Mouse (Mus musculus) stomach, postnatal 0 days (tissue): ENCODE measurements around the gene Fkbp3. TPM values are rescaled to one million over a fixed set of nuclear protein-coding genes. Genes with fewer than 3 reads are reported as not detected.
A peak's percentile ranks its signal among the peaks of the same experiment; 100 is the strongest.
"Not testable (repeated sequence)": the region's sequence is repeated elsewhere in the genome, so short reads cannot be mapped to it uniquely, and the experiment has no call there.

Experiments
- ATAC-seq: fragments of 200-750 bp; cut with Nextera tagmentation; 2 replicates; pipeline ENCODE4 v1.8.0; 2017; ENCODE audit not compliant: low FRiP score, low TSS enrichment
- DNase-seq: peaks from one replicate; pipeline ENCODE4 v3.0.0-alpha.2; 2016; ENCODE audit warnings: low spot score
- H3K27ac ChIP-seq: fragments of 300-500 bp; sonication (generic); replicated peaks from 2 replicates; pipeline ENCODE4 v1.5.1; 2014; ENCODE audit warnings: mild to moderate bottlenecking, control low read depth
- H3K27me3 ChIP-seq: fragments of 300-500 bp; sonication (generic); 2 replicates; pipeline ENCODE4 v1.6.1; 2014; ENCODE audit warnings: low read length; ENCODE audit not compliant: control insufficient read depth, insufficient read depth
- H3K36me3 ChIP-seq: fragments of 300-500 bp; sonication (generic); 2 replicates; pipeline ENCODE4 v1.6.1; 2014; ENCODE audit warnings: low read length, mixed read lengths; ENCODE audit not compliant: control insufficient read depth, insufficient read depth
- H3K4me1 ChIP-seq: fragments of 300-500 bp; sonication (generic); replicated peaks from 2 replicates; pipeline ENCODE4 v1.6.1; 2014; ENCODE audit warnings: antibody characterized with exemption; ENCODE audit not compliant: control insufficient read depth, insufficient read depth
- H3K4me2 ChIP-seq: fragments of 300-500 bp; sonication (generic); replicated peaks from 2 replicates; pipeline ENCODE4 v1.6.1; 2014; ENCODE audit warnings: low read depth, mild to moderate bottlenecking, control low read depth, moderate library complexity
- H3K4me3 ChIP-seq: fragments of 300-500 bp; sonication (generic); 2 replicates; pipeline ENCODE4 v1.5.1; 2014; ENCODE audit warnings: low read depth, low read length, control low read depth
- H3K9ac ChIP-seq: fragments of 300-500 bp; sonication (generic); 2 replicates; pipeline ENCODE4 v1.6.1; 2014; ENCODE audit warnings: mild to moderate bottlenecking, low read length, control low read depth, mixed read lengths
- H3K9me3 ChIP-seq: fragments of 300-500 bp; sonication (generic); 2 replicates; pipeline ENCODE4 v1.6.1; 2016; ENCODE audit warnings: low read length; ENCODE audit not compliant: control insufficient read depth
- CTCF ChIP-seq: IDR thresholded peaks from 2 replicates; pipeline ENCODE4 v1.5.1; 2016; ENCODE audit warnings: antibody characterized with exemption, low read depth, mild to moderate bottlenecking, moderate library complexity
- EP300 ChIP-seq: optimal IDR thresholded peaks from 2 replicates; pipeline ENCODE3; 2016; ENCODE audit warnings: antibody characterized with exemption
- WGBS: fragments of 180-500 bp; shearing (Covaris S2); extraction: QIAGEN DNeasy Blood & Tissue Kit; methylation state at CpG from one replicate; pipeline ENCODE4 v1.1.7; 2014; 5-methylcytosine and 5-hydroxymethylcytosine counted together
- polyA plus RNA-seq: library from polyadenylated mRNA; unstranded; fragments of >200 nt; fragmentation: Nextera tagmentation; extraction: Ambion mirVana; gene quantifications from 2 replicates; pipeline ENCODE4 v1.2.1, GENCODE M21; 2015

Fkbp3 gene
- polyA plus RNA-seq, result 184 and 187 TPM in 2 replicates

DNA sequence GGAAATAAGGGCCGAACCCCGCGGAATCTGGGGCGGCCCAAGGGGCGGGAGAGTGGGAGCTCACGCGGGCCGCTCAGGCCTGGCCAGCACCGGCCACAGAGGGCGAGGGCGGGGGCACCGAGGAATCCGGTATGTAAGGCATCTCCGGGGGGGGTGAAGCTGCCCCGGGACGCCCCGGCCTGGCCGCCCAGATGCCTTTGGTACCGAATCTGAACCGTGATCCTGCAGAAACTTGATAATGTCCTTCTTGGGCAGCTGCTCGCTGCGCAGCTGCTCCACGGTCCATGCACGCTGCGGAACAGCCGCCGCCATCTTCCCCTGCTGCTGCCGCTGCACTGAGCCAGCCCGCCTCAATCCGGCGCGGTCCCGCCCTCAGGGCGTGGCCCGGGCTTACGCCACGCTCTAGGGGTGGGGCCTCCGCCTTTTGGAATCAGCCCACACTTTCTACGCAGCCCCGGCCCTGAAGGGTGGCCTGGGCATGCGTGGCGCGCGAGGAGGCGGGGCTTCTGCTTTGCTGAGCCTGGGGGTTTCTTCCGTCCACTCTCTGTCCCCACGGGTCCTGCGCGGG, at the start of gene Fkbp3:
TSS of gene Fkbp3 (minus strand) at position 397 of the 568 bp plus-strand sequence.
- Histone ChIP-seq H3K27me3 (no peaks in the 10 kb centered on the region), H3K36me3 (no peaks in the 10 kb centered on the region), H3K4me3 (peak within 1 kb of the TSS; percentile 83), H3K9ac (peak within 1 kb of the TSS; percentile 92), H3K27ac (peak within 1 kb of the TSS; percentile 96), H3K9me3 (no peaks in the 10 kb centered on the region), H3K4me2 (peak within 1 kb of the TSS; percentile 85), H3K4me1 (no peaks in the 10 kb centered on the region)
- peak; percentile 91 for TF ChIP-seq EP300
- no peak for TF ChIP-seq CTCF
- DNase-seq (peak; percentile 98), ATAC-seq (peak; percentile 99)
- under 1% methylated on average over 49 of the region's 49 CpGs for WGBS

GRCm38 (mm10) chr12:65119451-65119850, 45.6 kb upstream of the Fkbp3 start:
- WGBS, result 93% methylated on average over 5 of the region's 5 CpGs
- no peak overlapping the region for H3K9ac ChIP-seq
- no peak for ATAC-seq
- no peak overlapping the region for H3K27ac ChIP-seq
- H3K4me3 ChIP-seq, result no peak overlapping the region
- DNase-seq, result no peak
- no peaks in the 10 kb centered on the region for H3K27me3 ChIP-seq
- TF ChIP-seq EP300 (no peak), CTCF (no peak)
- H3K4me1 ChIP-seq, result no peaks in the 10 kb centered on the region
- peaks cover 4% of the 10 kb centered on the region; the same call in 1 of the 2 replicates for H3K36me3 ChIP-seq
- H3K9me3 ChIP-seq, result no peaks in the 10 kb centered on the region
- no peak overlapping the region for H3K4me2 ChIP-seq

GRCm38 (mm10) chr12:65118968-65119367, 45.2 kb upstream of the Fkbp3 start:
- no peaks in the 10 kb centered on the region for H3K4me1 ChIP-seq
- 87% methylated on average over 7 of the region's 7 CpGs for WGBS
- H3K27me3 ChIP-seq, result no peaks in the 10 kb centered on the region
- no peak overlapping the region for H3K4me3 ChIP-seq
- H3K27ac ChIP-seq, result no peak overlapping the region
- H3K9me3 ChIP-seq, result no peaks in the 10 kb centered on the region
- peaks cover 4% of the 10 kb centered on the region; the same call in 1 of the 2 replicates for H3K36me3 ChIP-seq
- H3K4me2 ChIP-seq, result no peak overlapping the region
- ATAC-seq (no peak), DNase-seq (no peak)
- no peak overlapping the region for H3K9ac ChIP-seq
- no peak for TF ChIP-seq CTCF
- TF ChIP-seq EP300, result no peak

- not testable (repeated sequence) for H3K4me1 ChIP-seq, DNase-seq, H3K4me3 ChIP-seq, H3K9me3 ChIP-seq, H3K27ac ChIP-seq, ATAC-seq, H3K27me3 ChIP-seq, H3K36me3 ChIP-seq, H3K4me2 ChIP-seq, H3K9ac ChIP-seq
- 72% methylated on average over 3 of the region's 3 CpGs for WGBS
Measured at GRCm38 (mm10) chr12:65114978-65115377, 41.2 kb upstream of the Fkbp3 start.

DNA sequence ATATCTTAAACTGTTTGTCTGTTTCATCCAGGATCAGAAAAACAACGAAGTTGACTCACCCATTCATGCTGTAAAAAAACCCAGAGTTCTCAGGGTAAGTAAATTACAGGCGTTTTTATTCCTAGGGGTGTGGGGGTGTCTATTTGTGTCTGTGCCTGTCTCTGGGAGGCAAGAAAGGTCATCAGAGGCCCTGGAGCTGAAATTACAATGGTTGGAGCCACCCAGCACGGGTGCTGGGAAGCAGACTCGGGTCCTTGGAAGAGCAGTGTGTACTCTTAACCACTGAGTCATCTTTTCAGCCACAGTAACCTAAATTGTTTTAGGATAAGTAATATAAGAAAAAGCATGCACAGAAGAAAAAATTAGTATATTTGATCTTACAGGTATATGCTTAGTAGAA, 40.1 kb upstream of the Fkbp3 start:
- H3K4me3 ChIP-seq, result no peak overlapping the region
- no peak overlapping the region for H3K27ac ChIP-seq
- 74% methylated on average over 4 of the region's 4 CpGs for WGBS
- TF ChIP-seq CTCF (no peak), EP300 (no peak)
- DNase-seq, result no peak
- H3K4me1 ChIP-seq, result no peaks in the 10 kb centered on the region
- H3K4me2 ChIP-seq, result no peak overlapping the region
- no peaks in the 10 kb centered on the region for H3K9me3 ChIP-seq
- no peak overlapping the region for H3K9ac ChIP-seq
- H3K36me3 ChIP-seq, result peaks cover 8% of the 10 kb centered on the region; the same call in 1 of the 2 replicates
- no peaks in the 10 kb centered on the region for H3K27me3 ChIP-seq
- ATAC-seq, result no peak

- WGBS, result 100% methylated on average over 1 of the region's 1 CpGs
- H3K4me2 ChIP-seq, result no peak overlapping the region
- ATAC-seq (no peak), DNase-seq (no peak)
- H3K4me1 ChIP-seq, result no peaks in the 10 kb centered on the region
- H3K27me3 ChIP-seq, result no peaks in the 10 kb centered on the region
- H3K9ac ChIP-seq, result no peak overlapping the region
- no peak overlapping the region for H3K27ac ChIP-seq
- no peaks in the 10 kb centered on the region for H3K9me3 ChIP-seq
- peaks cover 4% of the 10 kb centered on the region; the same call in 1 of the 2 replicates for H3K36me3 ChIP-seq
- no peak overlapping the region for H3K4me3 ChIP-seq
- TF ChIP-seq EP300 (no peak), CTCF (no peak)
Measured at GRCm38 (mm10) chr12:65112811-65113210, 39.0 kb upstream of the Fkbp3 start.
